Mouse (Mus musculus): ENCODE measurements at regions not wholly inside any gene's neighbourhood (a gene's known extent, or its start where the extent isn't known, plus 50 kb on each side); places are given as distances from the start of the nearest gene placed in this dataset.

- TF ChIP-seq CTCF (IDR thresholded peaks at IDR 0.05; ENCODE audit: low read depth, low read length) (no peak), POLR2A (IDR thresholded peaks at IDR 0.05; ENCODE audit: insufficient read depth, low read length) (no peak), EP300 (IDR thresholded peaks at IDR 0.05; ENCODE audit: insufficient read depth, low read depth, low read length) (no peak)
Measured at GRCm38 (mm10) chr12:25994063-25994462, 421.0 kb downstream of the Rnf144a start.
